ENCODE assay signal across 9 mouse cellular contexts in genomic region chr13:61241076-61241947, GRCm38 (mm10). TPM values are rescaled to one million over a fixed set of nuclear protein-coding genes. Genes with fewer than 3 reads are reported as not detected.
DNase-seq lines count a peak whose midpoint lies in the region; ATAC-seq and TF ChIP-seq lines count a peak whose summit lies in the region.
"Had no signal": no experiment of that assay in that cellular context is flagged by ENCODE, and none has a peak within 500 bp of the region (broad histone marks: within the 10 kb centered on the region; RNA-seq: fewer than 3 reads in every experiment).

No protein-coding gene starts in this region.

- no peak overlapping the region for H3K4me3 ChIP-seq in midbrain, embryonic 11.5 days (ENCODE audit: low read depth, low read length)
- H3K4me3 ChIP-seq in midbrain, embryonic 16.5 days (ENCODE audit: low read depth, low read length) = no peak overlapping the region
- H3K4me3 ChIP-seq in kidney, postnatal 0 days (replicated peaks; ENCODE audit: low read depth, low read length) = no peak overlapping the region
- no peak overlapping the region for H3K4me3 ChIP-seq in liver, embryonic 11.5 days (ENCODE audit: low read depth, low read length)

- H3K9me3 ChIP-seq in midbrain, embryonic 11.5 days (ENCODE audit: control insufficient read depth, low read length) = peaks cover 7% of the 10 kb centered on the region
- peaks cover 10% of the 10 kb centered on the region for H3K9me3 ChIP-seq in midbrain, embryonic 16.5 days (replicated peaks; ENCODE audit: control insufficient read depth, low read length, poor library complexity, severe bottlenecking)
- no peaks in the 10 kb centered on the region for H3K9me3 ChIP-seq in kidney, postnatal 0 days (replicated peaks; ENCODE audit: low read length)
- no peaks in the 10 kb centered on the region for H3K9me3 ChIP-seq in liver, embryonic 11.5 days (ENCODE audit: control insufficient read depth, low read length)

- H3K9ac ChIP-seq in midbrain, embryonic 11.5 days (ENCODE audit: low read length) = no peak overlapping the region
- no peak overlapping the region for H3K9ac ChIP-seq in midbrain, embryonic 16.5 days (ENCODE audit: low read depth, low read length)
- H3K9ac ChIP-seq in kidney, postnatal 0 days (ENCODE audit: low read depth, low read length) = no peak overlapping the region
- no peak overlapping the region for H3K9ac ChIP-seq in liver, embryonic 11.5 days (ENCODE audit: low read depth, low read length)

- ATAC-seq in midbrain, embryonic 11.5 days (ENCODE audit: low FRiP score) = no peak
- ATAC-seq in midbrain, embryonic 16.5 days = no peak
- peak; percentile 42; the same call in 1 of the 2 replicates for ATAC-seq in erythroid progenitor cell, adult 5-6 weeks (replicated peaks; ENCODE audit: low FRiP score, poor library complexity, severe bottlenecking)
- ATAC-seq in kidney, postnatal 0 days (replicated peaks; ENCODE audit: low FRiP score, low read depth) = no peak
- ATAC-seq in liver, embryonic 11.5 days (replicated peaks; ENCODE audit: low FRiP score) = 0 out of 2 replicates have a peak, but pooled peaks have one; percentile 56

- H3K4me1 ChIP-seq in midbrain, embryonic 11.5 days (ENCODE audit: control insufficient read depth, insufficient read depth, low read length) = no peaks in the 10 kb centered on the region
- H3K4me1 ChIP-seq in midbrain, embryonic 16.5 days (ENCODE audit: control insufficient read depth, insufficient read depth, low read length) = no peaks in the 10 kb centered on the region
- no peaks in the 10 kb centered on the region for H3K4me1 ChIP-seq in kidney, postnatal 0 days (replicated peaks; ENCODE audit: insufficient read depth, low read length)
- H3K4me1 ChIP-seq in liver, embryonic 11.5 days (replicated peaks; ENCODE audit: control insufficient read depth, insufficient read depth, low read length) = no peaks in the 10 kb centered on the region

- peak; percentile 82 for DNase-seq in midbrain, embryonic 11.5 days (ENCODE audit: low spot score, missing footprints)
- DNase-seq in adrenal gland, postnatal 14 days = peak; percentile 72
- DNase-seq in kidney, postnatal 0 days (ENCODE audit: low spot score) = peak; percentile 64
- peak; percentile 31 for DNase-seq in liver, embryonic 11.5 days (ENCODE audit: low spot score)
- DNase-seq in retina, postnatal 1 day = peak; percentile 34
- peak; percentile 23 for DNase-seq in urinary bladder, adult 2 months (ENCODE audit: low spot score)

- no peak overlapping the region for H3K27ac ChIP-seq in midbrain, embryonic 11.5 days (ENCODE audit: low read depth, low read length)
- H3K27ac ChIP-seq in midbrain, embryonic 16.5 days (ENCODE audit: low read length) = no peak overlapping the region
- H3K27ac ChIP-seq in kidney, postnatal 0 days = no peak overlapping the region
- no peak overlapping the region for H3K27ac ChIP-seq in liver, embryonic 11.5 days (ENCODE audit: low read depth, low read length)

- no peak overlapping the region for H3K4me2 ChIP-seq in midbrain, embryonic 11.5 days
- H3K4me2 ChIP-seq in midbrain, embryonic 16.5 days (ENCODE audit: low read length) = no peak overlapping the region
- no peak overlapping the region for H3K4me2 ChIP-seq in kidney, postnatal 0 days (ENCODE audit: low read length)
- H3K4me2 ChIP-seq in liver, embryonic 11.5 days = no peak overlapping the region

- WGBS in midbrain, embryonic 11.5 days = 61% methylated on average over 13 of the region's 13 CpGs
- WGBS in midbrain, embryonic 16.5 days = 63% methylated on average over 13 of the region's 13 CpGs
- 54% methylated on average over 13 of the region's 13 CpGs for WGBS in kidney, postnatal 0 days
- WGBS in liver, embryonic 11.5 days = 53% methylated on average over 13 of the region's 13 CpGs

- no peaks in the 10 kb centered on the region for H3K36me3 ChIP-seq in midbrain, embryonic 11.5 days (ENCODE audit: control insufficient read depth, insufficient read depth, low read length)
- no peaks in the 10 kb centered on the region for H3K36me3 ChIP-seq in midbrain, embryonic 16.5 days (ENCODE audit: control insufficient read depth, insufficient read depth, low read length)
- H3K36me3 ChIP-seq in kidney, postnatal 0 days (ENCODE audit: insufficient read depth, low read length) = no peaks in the 10 kb centered on the region
- H3K36me3 ChIP-seq in liver, embryonic 11.5 days (ENCODE audit: control insufficient read depth, insufficient read depth, low read length) = no peaks in the 10 kb centered on the region

- H3K27me3 ChIP-seq in midbrain, embryonic 11.5 days (ENCODE audit: control insufficient read depth, insufficient read depth, low read length) = no peaks in the 10 kb centered on the region
- H3K27me3 ChIP-seq in midbrain, embryonic 16.5 days (ENCODE audit: control insufficient read depth, insufficient read depth, low read depth, low read length) = no peaks in the 10 kb centered on the region
- no peaks in the 10 kb centered on the region for H3K27me3 ChIP-seq in kidney, postnatal 0 days (ENCODE audit: insufficient read depth, low read length)
- no peaks in the 10 kb centered on the region for H3K27me3 ChIP-seq in liver, embryonic 11.5 days (replicated peaks; ENCODE audit: control insufficient read depth, insufficient read depth, low read length)

- peak; percentile 69 for TF ChIP-seq CTCF in kidney, postnatal 0 days (IDR thresholded peaks at IDR 0.05; ENCODE audit: low read depth)

RNA-seq across cellular contexts. Expression of gene Cts8, which starts 13.8 kb away (rescaled TPM):
- not detected in 2 replicates for polyA plus RNA-seq in midbrain, embryonic 11.5 days (2014; fragmentation: Nextera tagmentation; extraction: Ambion mirVana)
- not detected in 2 replicates for polyA plus RNA-seq in midbrain, embryonic 16.5 days (2015; fragmentation: Nextera tagmentation; extraction: Ambion mirVana)
- total RNA-seq in adrenal gland, postnatal 14 days (2021) = not detected in 2 replicates
- not detected in 2 replicates for total RNA-seq in erythroid progenitor cell, adult 5-6 weeks (2015; ENCODE audit: low replicate concordance)
- not detected in 2 replicates for total RNA-seq in erythroid progenitor cell, adult 5-6 weeks (2017; ENCODE audit: low replicate concordance)
- polyA plus RNA-seq in kidney, postnatal 0 days (2015; fragmentation: Nextera tagmentation; extraction: Ambion mirVana) = not detected in 2 replicates
- not detected in 2 replicates for polyA plus RNA-seq in liver, embryonic 11.5 days (2014; fragmentation: Nextera tagmentation; extraction: Ambion mirVana)
- not detected in 2 replicates for polyA plus RNA-seq in urinary bladder, adult 2 months (2012; rRNA removed)
- total RNA-seq: gastrocnemius, postnatal 4 days had no signal

RNA-seq across cellular contexts. Expression of gene Cts6, which starts 38.1 kb away (rescaled TPM):
- polyA plus RNA-seq in midbrain, embryonic 11.5 days (2014; fragmentation: Nextera tagmentation; extraction: Ambion mirVana) = not detected in 2 replicates
- not detected in 2 replicates for polyA plus RNA-seq in midbrain, embryonic 16.5 days (2015; fragmentation: Nextera tagmentation; extraction: Ambion mirVana)
- not detected in 2 replicates for total RNA-seq in adrenal gland, postnatal 14 days (2021)
- total RNA-seq in erythroid progenitor cell, adult 5-6 weeks (2015; ENCODE audit: low replicate concordance) = not detected in 2 replicates
- total RNA-seq in erythroid progenitor cell, adult 5-6 weeks (2017; ENCODE audit: low replicate concordance) = not detected in 2 replicates
- not detected in 2 replicates for polyA plus RNA-seq in kidney, postnatal 0 days (2015; fragmentation: Nextera tagmentation; extraction: Ambion mirVana)
- not detected in 2 replicates for polyA plus RNA-seq in liver, embryonic 11.5 days (2014; fragmentation: Nextera tagmentation; extraction: Ambion mirVana)
- not detected in 2 replicates for polyA plus RNA-seq in urinary bladder, adult 2 months (2012; rRNA removed)
- total RNA-seq: gastrocnemius, postnatal 4 days had no signal

RNA-seq across cellular contexts. Expression of gene Gm49398, which starts 47.3 kb away (rescaled TPM):
- polyA plus RNA-seq in midbrain, embryonic 11.5 days (2014; fragmentation: Nextera tagmentation; extraction: Ambion mirVana) = not detected in 2 replicates
- polyA plus RNA-seq in midbrain, embryonic 16.5 days (2015; fragmentation: Nextera tagmentation; extraction: Ambion mirVana) = not detected in 2 replicates
- total RNA-seq in adrenal gland, postnatal 14 days (2021) = not detected in 2 replicates
- not detected in 2 replicates for total RNA-seq in erythroid progenitor cell, adult 5-6 weeks (2015; ENCODE audit: low replicate concordance)
- not detected in 2 replicates for total RNA-seq in erythroid progenitor cell, adult 5-6 weeks (2017; ENCODE audit: low replicate concordance)
- not detected in 2 replicates for polyA plus RNA-seq in kidney, postnatal 0 days (2015; fragmentation: Nextera tagmentation; extraction: Ambion mirVana)
- not detected in 2 replicates for polyA plus RNA-seq in liver, embryonic 11.5 days (2014; fragmentation: Nextera tagmentation; extraction: Ambion mirVana)
- not detected in 2 replicates for polyA plus RNA-seq in urinary bladder, adult 2 months (2012; rRNA removed)
- total RNA-seq: gastrocnemius, postnatal 4 days had no signal

Comparison
In these comparisons a context has a peak if more than half of its experiments do, and no peak if none do; other contexts are left out.
1. ATAC-seq: peak in erythroid progenitor cell, adult 5-6 weeks (single experiment) and liver, embryonic 11.5 days (single experiment); none in midbrain, embryonic 11.5 days (single experiment), midbrain, embryonic 16.5 days (single experiment) and kidney, postnatal 0 days (single experiment).
2. DNase-seq: peak in every context shown above with its lines; median percentile 82 in midbrain, embryonic 11.5 days; 72 in adrenal gland, postnatal 14 days; 64 in kidney, postnatal 0 days; 34 in retina, postnatal 1 day; 31 in liver, embryonic 11.5 days; 23 in urinary bladder, adult 2 months.